In genomic region chr11:64435546-64436411, GRCm38 (mm10) we compare ENCODE assay signal across 8 mouse cellular contexts. TPM values are rescaled to one million over a fixed set of nuclear protein-coding genes. Genes with fewer than 3 reads are reported as not detected.
DNase-seq lines count a peak whose midpoint lies in the region; ATAC-seq and TF ChIP-seq lines count a peak whose summit lies in the region.

No protein-coding gene starts in this region.

- DNase-seq in c-Kit-positive CD71-negative TER-119-negative erythroid progenitor cells, embryonic 14.5 days (ENCODE audit: low read depth) = peak; percentile 8
- DNase-seq in gastrocnemius, postnatal 10 days = peak; percentile 42
- peak; percentile 21 for DNase-seq in hindbrain, postnatal 0 days (ENCODE audit: low spot score)
- DNase-seq in liver, embryonic 11.5 days (ENCODE audit: low spot score) = peak; percentile 66
- DNase-seq in testis, postnatal 14 days (ENCODE audit: low spot score) = peak; percentile 23

- no peak for TF ChIP-seq CTCF in hindbrain, postnatal 0 days (IDR thresholded peaks at IDR 0.05; ENCODE audit: low read depth)

- peak overlapping the region; percentile 29 for H3K4me3 ChIP-seq in erythroblast, embryonic 14.5 days (replicated peaks)
- H3K4me3 ChIP-seq in hindbrain, postnatal 0 days (ENCODE audit: low read length) = peak overlapping the region; percentile 49
- H3K4me3 ChIP-seq in liver, embryonic 11.5 days (ENCODE audit: low read depth, low read length) = peak overlapping the region; percentile 63
- H3K4me3 ChIP-seq in midbrain, embryonic 16.5 days (ENCODE audit: low read depth, low read length) = peak overlapping the region; percentile 60

- under 1% methylated on average over 66 of the region's 81 CpGs for WGBS in hindbrain, postnatal 0 days
- under 1% methylated on average over 81 of the region's 81 CpGs for WGBS in liver, embryonic 11.5 days
- under 1% methylated on average over 81 of the region's 81 CpGs for WGBS in midbrain, embryonic 16.5 days

- H3K4me1 ChIP-seq in erythroblast, embryonic 14.5 days (ENCODE audit: control insufficient read depth) = no peaks in the 10 kb centered on the region; the same call in 1 of the 2 replicates
- H3K4me1 ChIP-seq in hindbrain, postnatal 0 days (ENCODE audit: insufficient read depth, low read length) = peaks cover 14% of the 10 kb centered on the region
- no peaks in the 10 kb centered on the region for H3K4me1 ChIP-seq in liver, embryonic 11.5 days (replicated peaks; ENCODE audit: control insufficient read depth, insufficient read depth, low read length)
- H3K4me1 ChIP-seq in midbrain, embryonic 16.5 days (ENCODE audit: control insufficient read depth, insufficient read depth, low read length) = peaks cover 11% of the 10 kb centered on the region

- H3K9ac ChIP-seq in hindbrain, postnatal 0 days (replicated peaks; ENCODE audit: low read length) = peak overlapping the region; percentile 44
- peak overlapping the region; percentile 53 for H3K9ac ChIP-seq in liver, embryonic 11.5 days (ENCODE audit: low read depth, low read length)
- peak overlapping the region; percentile 74 for H3K9ac ChIP-seq in midbrain, embryonic 16.5 days (ENCODE audit: low read depth, low read length)

- H3K27me3 ChIP-seq in erythroblast, embryonic 14.5 days (ENCODE audit: control insufficient read depth) = peaks cover 38% of the 10 kb centered on the region
- peaks cover 7% of the 10 kb centered on the region; the same call in 1 of the 2 replicates for H3K27me3 ChIP-seq in hindbrain, postnatal 0 days (ENCODE audit: insufficient read depth, low read length)
- H3K27me3 ChIP-seq in liver, embryonic 11.5 days (replicated peaks; ENCODE audit: control insufficient read depth, insufficient read depth, low read length) = peaks cover 24% of the 10 kb centered on the region
- H3K27me3 ChIP-seq in midbrain, embryonic 16.5 days (ENCODE audit: control insufficient read depth, insufficient read depth, low read depth, low read length) = peaks cover 5% of the 10 kb centered on the region; the same call in 1 of the 2 replicates

- H3K36me3 ChIP-seq in erythroblast, embryonic 14.5 days (ENCODE audit: control insufficient read depth) = no peaks in the 10 kb centered on the region
- no peaks in the 10 kb centered on the region for H3K36me3 ChIP-seq in hindbrain, postnatal 0 days (ENCODE audit: insufficient read depth, low read length)
- H3K36me3 ChIP-seq in liver, embryonic 11.5 days (ENCODE audit: control insufficient read depth, insufficient read depth, low read length) = no peaks in the 10 kb centered on the region
- no peaks in the 10 kb centered on the region for H3K36me3 ChIP-seq in midbrain, embryonic 16.5 days (ENCODE audit: control insufficient read depth, insufficient read depth, low read length)

- peak overlapping the region; percentile 99 for H3K4me2 ChIP-seq in hindbrain, postnatal 0 days (ENCODE audit: low read depth, low read length)
- H3K4me2 ChIP-seq in liver, embryonic 11.5 days = peak overlapping the region; percentile 89
- H3K4me2 ChIP-seq in midbrain, embryonic 16.5 days (ENCODE audit: low read length) = peak overlapping the region; percentile 95

- ATAC-seq in erythroblast, adult 5-6 weeks (replicated peaks; ENCODE audit: low FRiP score, poor library complexity, severe bottlenecking) = no peak
- peak; percentile 51 for ATAC-seq in hindbrain, postnatal 0 days
- peak; percentile 19; the same call in 1 of the 2 replicates for ATAC-seq in liver, embryonic 11.5 days (replicated peaks; ENCODE audit: low FRiP score)
- peak; percentile 72 for ATAC-seq in midbrain, embryonic 16.5 days

- H3K27ac ChIP-seq in hindbrain, postnatal 0 days = peak overlapping the region; percentile 48; the same call in 1 of the 2 replicates
- H3K27ac ChIP-seq in liver, embryonic 11.5 days (ENCODE audit: low read depth, low read length) = peak overlapping the region; percentile 44
- H3K27ac ChIP-seq in midbrain, embryonic 16.5 days (ENCODE audit: low read length) = peak overlapping the region; percentile 55

- H3K9me3 ChIP-seq in erythroblast, embryonic 14.5 days (ENCODE audit: control insufficient read depth, low read length) = peaks cover 2% of the 10 kb centered on the region; the same call in 1 of the 2 replicates
- no peaks in the 10 kb centered on the region for H3K9me3 ChIP-seq in hindbrain, postnatal 0 days (ENCODE audit: low read length)
- no peaks in the 10 kb centered on the region for H3K9me3 ChIP-seq in liver, embryonic 11.5 days (ENCODE audit: control insufficient read depth, low read length)
- no peaks in the 10 kb centered on the region for H3K9me3 ChIP-seq in midbrain, embryonic 16.5 days (replicated peaks; ENCODE audit: control insufficient read depth, low read length, poor library complexity, severe bottlenecking)

RNA-seq across cellular contexts. Expression of gene Hs3st3a1, which starts 0.6 kb away (rescaled TPM):
- 0.03 TPM in 1 of 2 replicates, not detected in the other for polyA plus RNA-seq in erythroblast, embryonic 14.5 days (2012)
- not detected in 2 replicates for total RNA-seq in erythroblast, adult 5-6 weeks (2015; ENCODE audit: low replicate concordance)
- total RNA-seq in erythroblast, adult 5-6 weeks (2017; ENCODE audit: low replicate concordance) = not detected in 2 replicates
- under 1 TPM; 0.31 to 0.41 TPM for total RNA-seq in gastrocnemius, postnatal 10 days (2021)
- total RNA-seq in hindbrain, postnatal 0 days (2014; rRNA removed) = 3.0 and 4.7 TPM in 2 replicates
- polyA plus RNA-seq in hindbrain, postnatal 0 days (2015; fragmentation: Nextera tagmentation; extraction: Ambion mirVana) = 0.54 and 0.80 TPM in 2 replicates
- 1.6 and 1.9 TPM in 2 replicates for polyA plus RNA-seq in liver, embryonic 11.5 days (2014; fragmentation: Nextera tagmentation; extraction: Ambion mirVana)
- 0.67 and 1.6 TPM in 2 replicates for polyA plus RNA-seq in midbrain, embryonic 16.5 days (2015; fragmentation: Nextera tagmentation; extraction: Ambion mirVana)

RNA-seq across cellular contexts. Expression of gene F930015N05Rik, which starts 0.7 kb away (rescaled TPM):
- polyA plus RNA-seq in erythroblast, embryonic 14.5 days (2012) = not detected in 2 replicates
- not detected in 2 replicates for total RNA-seq in erythroblast, adult 5-6 weeks (2015; ENCODE audit: low replicate concordance)
- total RNA-seq in erythroblast, adult 5-6 weeks (2017; ENCODE audit: low replicate concordance) = not detected in 2 replicates
- total RNA-seq in gastrocnemius, postnatal 10 days (2021) = under 1 TPM in 1 of 2 experiments, not detected in 1; 0.18 TPM
- total RNA-seq in hindbrain, postnatal 0 days (2014; rRNA removed) = 0.99 and 1.4 TPM in 2 replicates
- 1.3 and 1.5 TPM in 2 replicates for polyA plus RNA-seq in hindbrain, postnatal 0 days (2015; fragmentation: Nextera tagmentation; extraction: Ambion mirVana)
- polyA plus RNA-seq in liver, embryonic 11.5 days (2014; fragmentation: Nextera tagmentation; extraction: Ambion mirVana) = 0.49 and 0.91 TPM in 2 replicates
- polyA plus RNA-seq in midbrain, embryonic 16.5 days (2015; fragmentation: Nextera tagmentation; extraction: Ambion mirVana) = 0.85 and 1.2 TPM in 2 replicates

Comparison
In these comparisons a context has a peak if more than half of its experiments do, and no peak if none do; other contexts are left out.
1. DNase-seq: peak in every context shown above with its lines; median percentile 66 in liver, embryonic 11.5 days; 42 in gastrocnemius, postnatal 10 days; 23 in testis, postnatal 14 days; 21 in hindbrain, postnatal 0 days; 8 in c-Kit-positive CD71-negative TER-119-negative erythroid progenitor cells, embryonic 14.5 days.